Mouse (Mus musculus) CH12.LX (cell line): ENCODE results near the gene Elof1.

Experiments
- CTCF ChIP-seq, 2 experiments: IDR thresholded peaks in 1 of 2; conservative IDR thresholded peaks in 1 of 2; 2 replicates each; pipeline ENCODE4 v1.5.1; 2011 to 2012; ENCODE audit warnings: low read depth in 2 of 2, low read length in 2 of 2, improper control_type of control experiment in 1 of 2, inconsistent platforms in 1 of 2, mild to moderate bottlenecking in 1 of 2, moderate library complexity in 1 of 2
- ELF1 ChIP-seq: IDR thresholded peaks from 2 replicates; pipeline ENCODE4 v1.6.1; 2014; ENCODE audit warnings: low read depth, mild to moderate bottlenecking, inconsistent platforms, low read length, improper control_type of control experiment
- EP300 ChIP-seq: IDR thresholded peaks from 2 replicates; pipeline ENCODE4 v1.6.1; 2011; ENCODE audit warnings: low read length, improper control_type of control experiment
- GABPA ChIP-seq: IDR thresholded peaks from 2 replicates; pipeline ENCODE4 v1.6.1; 2012; ENCODE audit warnings: low read depth, low read length, improper control_type of control experiment, inconsistent platforms; ENCODE audit not compliant: insufficient replicate concordance
- HCFC1 ChIP-seq: IDR thresholded peaks from 2 replicates; pipeline ENCODE4 v1.6.1; 2012; ENCODE audit warnings: low read depth, mild to moderate bottlenecking, inconsistent platforms, low read length, improper control_type of control experiment
- JUN ChIP-seq: IDR thresholded peaks from 2 replicates; pipeline ENCODE4 v1.6.1; 2011; ENCODE audit warnings: low read depth, mild to moderate bottlenecking, low read length, improper control_type of control experiment, moderate library complexity; ENCODE audit not compliant: insufficient read depth
- JUND ChIP-seq: conservative IDR thresholded peaks from 2 replicates; pipeline ENCODE4 v1.6.1; 2011; ENCODE audit warnings: low read depth, low read length, improper control_type of control experiment
- KAT2A ChIP-seq: IDR thresholded peaks from 2 replicates; pipeline ENCODE4 v1.6.1; 2012; ENCODE audit warnings: low read length, improper control_type of control experiment, inconsistent platforms; ENCODE audit not compliant: insufficient replicate concordance
- MAZ ChIP-seq: IDR thresholded peaks from 2 replicates; pipeline ENCODE4 v1.6.1; 2012; ENCODE audit warnings: low read depth, mild to moderate bottlenecking, inconsistent platforms, low read length, improper control_type of control experiment, moderate library complexity
- PAX5 ChIP-seq: IDR thresholded peaks from 2 replicates; pipeline ENCODE4 v1.6.1; 2012; ENCODE audit warnings: low read length, inconsistent platforms, mixed read lengths
- POLR2A ChIP-seq: IDR thresholded peaks from 2 replicates; pipeline ENCODE4 v1.6.1; 2011; ENCODE audit warnings: low read depth, mild to moderate bottlenecking, improper control_type of control experiment, low read length
- RCOR1 ChIP-seq: conservative IDR thresholded peaks from 2 replicates; pipeline ENCODE4 v1.6.1; 2012; ENCODE audit warnings: low read depth, mild to moderate bottlenecking, inconsistent platforms, low read length, improper control_type of control experiment
- ZNF384 ChIP-seq: IDR thresholded peaks from 2 replicates; pipeline ENCODE4 v1.6.1; 2012; ENCODE audit warnings: low read depth, low read length, improper control_type of control experiment, inconsistent platforms

- TF ChIP-seq CTCF (conservative IDR thresholded peaks at IDR 0.05 in 1 of 2, IDR thresholded peaks at IDR 0.05 in 1 of 2; ENCODE audit: low read depth in 2 of 2, low read length in 2 of 2) (no peak), MAZ (no peak), PAX5 (no peak), GABPA (no peak), ELF1 (no peak), EP300 (no peak), POLR2A (no peak), JUND (no peak), HCFC1 (no peak), KAT2A (no peak), ZNF384 (no peak), JUN (no peak), RCOR1 (no peak)
Observed at GRCm38 (mm10) chr9:22119543-22119942, 2.6 kb upstream of the Elof1 start.
